Mouse (Mus musculus): ENCODE results near the gene Irak3.
"Not testable (repeated sequence)": the region's sequence is repeated elsewhere in the genome, so short reads cannot be mapped to it uniquely, and the experiment has no call there.

Gene Irak3

DNA sequence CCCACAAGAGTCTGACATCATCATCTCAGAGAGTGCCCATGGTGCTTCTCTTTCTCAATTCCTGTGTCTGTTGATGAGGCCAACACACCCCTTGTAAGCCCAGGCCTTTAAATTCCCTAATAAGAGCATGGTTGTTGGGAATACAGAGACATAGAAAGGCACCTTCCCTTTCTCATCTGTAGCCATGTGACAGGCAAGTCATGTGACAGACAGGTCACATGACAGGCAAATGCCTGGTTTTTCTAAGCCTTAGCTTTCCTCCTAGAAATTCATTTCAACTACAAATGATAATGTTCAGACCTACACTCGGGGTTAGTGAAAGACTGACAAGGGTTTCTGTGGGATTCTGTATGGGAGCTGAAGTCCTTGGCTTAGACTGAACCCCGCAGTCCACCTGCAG lies 48.0 kb downstream of the Irak3 start:
- DNase-seq, result no peak

GRCm38 (mm10) chr10:120151672-120152071 lies 50.3 kb downstream of the Irak3 start:
- DNase-seq, result no peak

DNA sequence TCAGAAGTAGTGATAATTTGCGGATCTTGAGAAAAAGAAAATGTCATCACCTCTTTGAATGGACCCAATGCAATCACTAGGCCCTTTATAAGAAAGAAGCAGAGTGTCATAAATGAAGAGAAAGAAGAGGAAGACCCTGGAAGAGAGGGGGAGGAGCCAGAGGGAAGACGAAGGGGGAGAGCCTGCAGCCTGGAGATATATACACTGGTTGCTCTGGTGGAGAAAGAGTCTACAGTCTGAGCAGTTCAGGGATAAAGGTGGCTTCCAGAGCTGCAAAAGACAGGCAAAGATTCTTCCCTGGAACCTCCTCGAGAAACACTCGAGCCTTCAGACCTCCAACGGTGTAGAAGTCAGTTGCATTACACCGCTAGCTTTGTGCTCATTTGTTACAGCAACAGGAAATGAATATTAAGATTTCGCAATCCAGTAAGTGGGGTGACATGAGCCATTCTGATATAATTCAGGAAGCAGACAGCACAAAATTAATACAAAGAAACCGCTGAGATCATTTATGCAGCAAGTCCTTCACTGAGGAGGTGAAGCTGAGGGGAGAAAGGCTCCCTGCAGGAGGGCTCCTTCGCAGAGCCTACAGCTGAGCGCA lies 60.9 kb downstream of the Irak3 start:
- no peak for DNase-seq

- DNase-seq, result no peak
These were observed 61.7 kb downstream of the Irak3 start for GRCm38 (mm10) chr10:120140193-120140592.

DNA sequence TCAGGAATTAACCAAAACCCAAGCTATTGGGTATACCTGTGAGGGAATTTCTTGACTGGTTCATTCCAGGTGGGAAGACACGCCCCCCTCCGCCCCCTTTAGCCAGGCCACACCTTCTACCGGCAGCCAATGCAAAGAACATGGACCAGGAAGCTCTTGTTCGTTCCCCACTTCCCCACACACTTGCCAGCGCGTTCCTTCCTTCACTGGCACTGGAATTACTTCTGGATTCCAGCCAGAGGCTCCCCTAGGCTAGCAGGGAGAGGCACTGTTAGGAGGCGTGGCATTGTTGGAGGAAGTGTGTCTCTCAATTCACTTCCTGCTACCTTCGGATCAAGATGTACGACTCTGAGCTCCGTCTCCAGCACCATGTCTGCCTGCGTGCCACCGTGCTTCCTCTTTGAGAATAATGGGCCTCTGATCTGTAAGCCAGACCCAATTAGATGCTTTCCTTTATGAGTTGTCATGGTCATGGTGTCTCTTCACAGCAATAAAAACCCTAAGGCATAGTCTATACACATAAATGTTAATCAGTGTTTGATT lies 65.8 kb downstream of the Irak3 start:
- DNase-seq, result no peak

GRCm38 (mm10) chr10:120133697-120134096 lies 68.2 kb downstream of the Irak3 start:
- DNase-seq, result no peak

DNA sequence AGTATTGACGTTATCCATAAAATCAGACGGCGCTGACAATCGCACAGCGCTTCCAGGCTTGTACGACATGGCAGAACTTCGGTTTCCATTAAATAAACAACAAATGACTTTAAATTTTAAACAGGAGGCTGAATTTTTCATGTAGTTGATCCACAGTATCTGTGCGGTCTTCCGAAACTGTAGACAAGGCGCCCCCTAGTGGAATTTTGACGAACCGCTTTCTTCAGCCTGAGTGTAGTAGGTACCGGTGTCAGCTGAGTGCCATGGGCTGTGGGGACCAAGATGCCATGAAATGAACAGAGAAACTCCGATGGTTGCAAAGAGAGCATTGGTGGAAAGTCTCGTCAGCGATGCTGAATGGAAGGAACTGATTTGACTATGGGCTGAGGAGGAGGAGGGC lies 71.3 kb downstream of the Irak3 start:
- DNase-seq, result peak; percentile 60

DNA sequence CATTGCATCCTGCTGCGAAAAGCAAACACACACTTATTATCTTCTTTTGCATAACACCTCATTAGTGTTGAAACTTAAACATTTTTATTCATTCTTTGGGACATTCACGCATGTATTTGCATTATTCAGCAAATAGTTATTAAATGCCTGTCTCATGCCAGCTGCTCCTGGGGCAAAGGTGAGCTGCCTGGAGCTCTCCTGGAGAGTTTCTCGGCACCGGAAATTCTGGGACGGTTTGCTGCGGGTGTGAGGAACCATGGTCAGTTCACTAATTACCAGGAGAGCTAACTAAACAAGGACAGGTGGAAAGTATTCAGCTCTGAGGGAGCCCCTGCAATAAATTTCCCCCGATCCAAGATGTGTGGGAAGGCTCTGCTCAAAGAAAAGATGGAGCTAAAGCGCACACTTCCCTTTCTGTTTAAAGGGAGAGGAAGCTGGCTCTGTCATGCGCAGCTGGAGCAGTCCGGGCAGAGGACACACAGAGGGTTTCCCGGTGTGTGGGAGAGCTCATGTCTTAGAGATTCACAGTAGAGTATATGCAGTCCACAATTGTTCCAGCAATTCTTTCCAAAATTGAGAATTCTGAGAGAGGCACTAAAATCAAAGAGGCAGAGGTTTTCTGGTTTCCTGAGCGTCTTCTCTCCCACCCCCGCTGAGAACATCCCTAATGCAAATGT lies 73.2 kb downstream of the Irak3 start:
- peak; percentile 50 for DNase-seq

DNA sequence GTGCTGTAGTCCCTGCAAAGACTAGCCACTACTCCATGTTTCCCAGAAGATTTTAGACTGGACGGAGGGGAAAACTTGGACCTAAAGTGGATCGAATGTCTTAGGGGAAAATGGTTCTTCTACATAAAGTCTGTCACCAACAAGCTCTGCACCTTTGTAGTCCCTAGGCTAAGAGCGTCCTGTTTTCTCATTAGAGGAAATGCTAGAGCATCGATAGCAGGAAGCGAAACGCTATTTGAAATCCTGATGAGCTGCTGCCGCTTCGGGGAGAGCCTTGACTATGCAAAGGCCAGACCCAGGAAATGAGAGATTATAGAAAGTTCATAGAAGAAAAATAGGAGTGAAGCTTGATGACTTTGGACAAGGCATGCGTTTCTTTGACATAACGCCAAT lies 76.5 kb downstream of the Irak3 start:
- DNase-seq, result no peak

GRCm38 (mm10) chr10:120124801-120125464 lies 77.0 kb downstream of the Irak3 start:
- peak; percentile 87 for DNase-seq

GRCm38 (mm10) chr10:120123721-120124120 lies 78.2 kb downstream of the Irak3 start:
- DNase-seq, result no peak

GRCm38 (mm10) chr10:120115249-120115648 lies 86.7 kb downstream of the Irak3 start:
- DNase-seq, result no peak

DNA sequence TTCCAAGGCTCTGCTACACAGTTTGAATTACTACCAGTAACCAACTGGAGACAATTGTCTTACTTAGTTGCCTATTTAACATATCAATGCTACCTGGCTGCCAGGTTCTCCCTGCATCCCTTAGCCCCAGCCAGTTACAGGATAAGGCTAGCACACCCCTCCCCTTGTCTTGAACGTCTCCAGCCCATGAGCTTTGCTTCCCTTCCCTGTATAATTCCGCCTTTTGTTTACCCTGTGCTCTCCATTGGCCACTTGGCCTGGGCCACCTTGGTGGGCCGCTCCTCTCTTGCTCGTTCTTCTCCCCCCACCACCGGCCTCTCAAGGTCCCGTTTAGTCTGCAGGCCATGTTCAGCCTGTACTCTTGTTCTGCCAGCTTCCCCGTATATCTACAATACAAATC lies 87.4 kb downstream of the Irak3 start:
- no peak for DNase-seq

- DNase-seq, result no peak
These were observed 88.0 kb downstream of the Irak3 start for GRCm38 (mm10) chr10:120113980-120114379.

- DNase-seq, result not testable (repeated sequence)
These were observed 88.4 kb downstream of the Irak3 start for GRCm38 (mm10) chr10:120113482-120113881.

DNA sequence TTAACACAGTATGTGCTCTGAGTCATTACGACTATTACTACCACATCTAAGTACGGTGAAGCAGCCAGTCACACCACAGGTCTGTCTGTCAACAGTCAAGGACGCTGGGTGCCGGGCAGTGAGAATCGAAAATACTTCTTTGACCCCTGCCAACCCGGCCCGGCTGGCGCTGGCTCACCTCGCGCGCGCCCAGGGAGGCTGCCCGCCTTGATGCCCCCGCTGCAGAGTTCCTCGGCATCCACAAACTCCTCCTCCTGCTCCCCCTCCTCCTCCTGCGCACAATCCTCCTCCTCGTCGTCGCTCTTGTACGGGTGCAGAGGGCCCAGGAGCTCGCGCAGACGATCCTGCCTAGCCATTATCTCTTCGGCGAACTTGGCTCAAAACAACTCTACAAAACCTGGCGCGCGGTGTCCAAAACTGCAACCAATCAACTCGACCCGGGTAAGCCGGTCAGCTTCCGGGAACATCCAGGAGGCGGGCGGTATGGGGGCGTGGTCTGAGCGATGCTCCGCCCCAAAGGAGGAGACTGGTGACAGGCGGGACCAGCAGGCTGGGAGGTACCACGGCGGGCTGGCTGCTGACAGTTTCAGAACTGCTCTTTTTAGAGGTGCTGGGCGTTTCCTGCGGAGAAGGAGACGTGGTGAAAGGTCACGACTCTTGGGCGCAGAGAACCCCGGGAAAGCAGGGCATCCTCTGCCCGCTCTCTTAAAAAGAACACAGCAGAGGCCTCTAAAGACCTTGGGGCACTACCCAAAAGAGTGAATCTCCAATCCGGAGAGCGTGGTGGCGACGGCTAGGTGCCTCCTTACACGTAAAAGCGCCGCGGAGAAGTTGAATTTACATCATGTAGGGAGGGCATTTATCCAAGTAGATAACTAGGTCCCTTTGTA lies 89.2 kb downstream of the Irak3 start, which contains the start of gene Helb:
Gene Helb (minus strand): TSS at position 481 of the 890 bp plus-strand sequence.
- DNase-seq, result peak; percentile 99

- DNase-seq, result no peak
These were observed 90.1 kb downstream of the Irak3 start for GRCm38 (mm10) chr10:120111691-120112319.

- no peak for DNase-seq
These were observed 101.1 kb downstream of the Irak3 start for GRCm38 (mm10) chr10:120100806-120101205.

- no peak for DNase-seq
These were observed 104.4 kb downstream of the Irak3 start for GRCm38 (mm10) chr10:120097564-120097963.

DNA sequence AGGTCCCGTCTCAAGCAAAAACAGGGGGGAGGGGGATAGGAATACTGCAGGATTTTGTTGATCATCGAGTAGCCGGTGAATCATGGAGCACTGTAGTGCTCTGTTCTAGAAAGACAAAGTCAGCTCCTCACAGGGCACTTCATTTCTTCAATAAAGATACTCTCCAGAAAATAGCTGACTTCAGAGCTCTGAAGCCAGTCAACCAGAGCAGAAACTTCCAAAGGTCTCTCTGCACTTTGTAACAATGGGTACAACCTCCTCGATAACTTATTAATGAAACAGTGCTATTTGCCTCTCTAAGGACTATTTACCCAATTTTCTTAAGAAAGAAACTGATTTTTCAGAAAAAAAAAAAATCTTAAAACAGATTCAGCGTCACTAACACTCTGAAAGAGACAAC lies 106.2 kb downstream of the Irak3 start:
- no peak for DNase-seq

DNA sequence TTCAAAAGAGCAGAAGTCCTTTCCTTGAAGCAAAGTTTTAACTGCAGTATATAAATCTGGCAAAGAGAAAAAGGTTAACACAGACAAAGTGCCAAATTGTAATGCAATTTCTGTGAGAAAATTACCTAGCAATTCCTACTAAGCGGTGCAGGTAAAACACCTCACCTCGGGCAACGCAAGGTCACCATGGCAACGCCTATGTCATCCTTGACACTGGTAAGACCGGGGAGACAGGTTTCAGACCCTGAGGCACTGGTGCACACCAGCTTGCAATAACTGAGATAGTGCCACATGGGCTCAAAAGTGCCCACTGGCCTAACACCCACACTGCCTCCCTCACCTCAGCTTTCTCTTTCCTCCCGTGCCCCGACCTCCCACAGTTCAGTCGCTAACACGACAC lies 106.8 kb downstream of the Irak3 start:
- DNase-seq, result no peak

GRCm38 (mm10) chr10:120092548-120092947 lies 109.4 kb downstream of the Irak3 start:
- no peak for DNase-seq

Data from kidney, adult 18-20 months (tissue).